Mouse (Mus musculus) 3134 (cell line): ENCODE measurements at regions not wholly inside any gene's neighbourhood (a gene's known extent, or its start where the extent isn't known, plus 50 kb on each side); places are given as distances from the start of the nearest gene placed in this dataset.
A peak's percentile ranks its signal among the peaks of the same experiment; 100 is the strongest.

Source experiments
- DNase-seq: peaks from one replicate; pipeline ENCODE4 v3.0.0-alpha.2; 2011; ENCODE audit warnings: low spot score; ENCODE audit not compliant: insufficient read length; ENCODE audit errors: extremely low read depth

- DNase-seq, result no peak
Measured at GRCm38 (mm10) chr1:92386752-92387151, 86.9 kb downstream of the Ndufa10 start.

GRCm38 (mm10) chr1:92384945-92385344 is 88.7 kb downstream of the Ndufa10 start:
- no peak for DNase-seq

GRCm38 (mm10) chr1:92383749-92384148 is 89.9 kb downstream of the Ndufa10 start:
- DNase-seq, result no peak

- no peak for DNase-seq
Measured at GRCm38 (mm10) chr1:92379510-92379886, 94.2 kb downstream of the Ndufa10 start.

GRCm38 (mm10) chr1:92378741-92379509 is 94.7 kb downstream of the Ndufa10 start:
- peak; percentile 71 for DNase-seq

GRCm38 (mm10) chr1:92376456-92376855 is 97.2 kb downstream of the Ndufa10 start:
- DNase-seq, result no peak

GRCm38 (mm10) chr1:92372222-92372990 is 101.3 kb downstream of the Ndufa10 start:
- DNase-seq, result no peak

GRCm38 (mm10) chr1:92371357-92371981 is 102.2 kb downstream of the Ndufa10 start:
- DNase-seq, result no peak

- DNase-seq, result no peak
Measured at GRCm38 (mm10) chr1:92370842-92371241, 102.8 kb downstream of the Ndufa10 start.

GRCm38 (mm10) chr1:92369972-92370371 is 103.7 kb downstream of the Ndufa10 start:
- no peak for DNase-seq

GRCm38 (mm10) chr1:92366249-92366648 is 107.4 kb downstream of the Ndufa10 start:
- no peak for DNase-seq

- no peak for DNase-seq
Measured at GRCm38 (mm10) chr1:92365366-92366075, 108.1 kb downstream of the Ndufa10 start.

GRCm38 (mm10) chr1:92361677-92362076 is 112.0 kb downstream of the Ndufa10 start:
- DNase-seq, result no peak

GRCm38 (mm10) chr1:92360255-92360654 is 113.4 kb downstream of the Ndufa10 start:
- DNase-seq, result no peak

- DNase-seq, result no peak
Measured at GRCm38 (mm10) chr1:92359473-92359872, 114.2 kb downstream of the Ndufa10 start.

- no peak for DNase-seq
Measured at GRCm38 (mm10) chr1:92358758-92359287, 114.8 kb downstream of the Ndufa10 start.

- DNase-seq, result no peak
Measured at GRCm38 (mm10) chr1:92348353-92349005, 125.2 kb downstream of the Ndufa10 start.

GRCm38 (mm10) chr1:92347656-92348055 is 126.0 kb downstream of the Ndufa10 start:
- DNase-seq, result no peak

- DNase-seq, result no peak
Measured at GRCm38 (mm10) chr1:92343768-92344167, 129.9 kb downstream of the Ndufa10 start.

GRCm38 (mm10) chr1:92343161-92343598 is 130.5 kb downstream of the Ndufa10 start:
- DNase-seq, result no peak
